Mouse (Mus musculus) intestine, embryonic 14.5 days (tissue): ENCODE data around the gene Cyp2s1. TPM values are rescaled to one million over a fixed set of nuclear protein-coding genes. Genes with fewer than 3 reads are reported as not detected.
"Not testable (repeated sequence)": the region's sequence is repeated elsewhere in the genome, so short reads cannot be mapped to it uniquely, and the experiment has no call there.

Experiments
- ATAC-seq: fragments of 200-750 bp; cut with Nextera tagmentation; replicated peaks from 2 replicates; pipeline ENCODE4 v1.8.0; 2017; ENCODE audit warnings: low read depth, moderate number of reproducible peaks, moderate TSS enrichment, moderate library complexity; ENCODE audit not compliant: low FRiP score, low TSS enrichment
- DNase-seq: peaks from one replicate; pipeline ENCODE4 v3.0.0-alpha.2; 2018; ENCODE audit warnings: low spot score
- H3K27ac ChIP-seq: fragments of 300-500 bp; sonication (generic); 2 replicates; pipeline ENCODE4 v1.5.1; 2014; ENCODE audit warnings: low read depth, mild to moderate bottlenecking, control low read depth
- H3K27me3 ChIP-seq: fragments of 300-500 bp; sonication (generic); replicated peaks from 2 replicates; pipeline ENCODE4 v1.6.1; 2014; ENCODE audit warnings: low read length, control low read depth; ENCODE audit not compliant: control insufficient read depth, insufficient read depth
- H3K36me3 ChIP-seq: fragments of 300-500 bp; sonication (generic); 2 replicates; pipeline ENCODE4 v1.6.1; 2014; ENCODE audit warnings: low read length, control low read depth; ENCODE audit not compliant: control insufficient read depth, insufficient read depth
- H3K4me1 ChIP-seq: fragments of 300-500 bp; sonication (generic); replicated peaks from 2 replicates; pipeline ENCODE4 v1.6.1; 2014; ENCODE audit warnings: low read length, control low read depth, mixed read lengths; ENCODE audit not compliant: control insufficient read depth, insufficient read depth
- H3K4me2 ChIP-seq: fragments of 300-500 bp; sonication (generic); 2 replicates; pipeline ENCODE4 v1.6.1; 2014; ENCODE audit warnings: low read length
- H3K4me3 ChIP-seq: fragments of 300-500 bp; sonication (generic); 2 replicates; pipeline ENCODE4 v1.5.1; 2014; ENCODE audit warnings: low read depth, low read length, control low read depth, mixed read lengths
- H3K9ac ChIP-seq: fragments of 300-500 bp; sonication (generic); 2 replicates; pipeline ENCODE4 v1.6.1; 2014; ENCODE audit warnings: mild to moderate bottlenecking, low read length
- H3K9me3 ChIP-seq: fragments of 300-500 bp; sonication (generic); 2 replicates; pipeline ENCODE4 v1.6.1; 2016; ENCODE audit warnings: low read length, control low read depth; ENCODE audit not compliant: control insufficient read depth
- WGBS: fragments of 180-500 bp; shearing (Covaris S2); extraction: QIAGEN DNeasy Blood & Tissue Kit; methylation state at CpG from one replicate; pipeline ENCODE4 v1.1.7; 2014; 5-methylcytosine and 5-hydroxymethylcytosine counted together
- polyA plus RNA-seq: library from polyadenylated mRNA; unstranded; fragments of >200 nt; fragmentation: Nextera tagmentation; extraction: Ambion mirVana; gene quantifications from 2 replicates; pipeline ENCODE4 v1.2.1, GENCODE M21; 2014

The Cyp2s1 gene
- polyA plus RNA-seq, 1 experiment from 2014 or later = 34.6 TPM

- Histone ChIP-seq H3K27ac (peak overlapping the region; percentile 84), H3K27me3 (no peaks in the 10 kb centered on the region), H3K9me3 (no peaks in the 10 kb centered on the region), H3K4me1 (peaks cover 14% of the 10 kb centered on the region), H3K4me3 (peak overlapping the region; percentile 8), H3K36me3 (no peaks in the 10 kb centered on the region), H3K9ac (peak overlapping the region; percentile 34), H3K4me2 (peak overlapping the region; percentile 40)
- ATAC-seq = peak; percentile 60
- DNase-seq = peak; percentile 83
- 26% methylated on average over 24 of the region's 24 CpGs for WGBS
Observed at GRCm38 (mm10) chr7:25802241-25803125, 14.2 kb downstream of the Cyp2s1 start.

DNA sequence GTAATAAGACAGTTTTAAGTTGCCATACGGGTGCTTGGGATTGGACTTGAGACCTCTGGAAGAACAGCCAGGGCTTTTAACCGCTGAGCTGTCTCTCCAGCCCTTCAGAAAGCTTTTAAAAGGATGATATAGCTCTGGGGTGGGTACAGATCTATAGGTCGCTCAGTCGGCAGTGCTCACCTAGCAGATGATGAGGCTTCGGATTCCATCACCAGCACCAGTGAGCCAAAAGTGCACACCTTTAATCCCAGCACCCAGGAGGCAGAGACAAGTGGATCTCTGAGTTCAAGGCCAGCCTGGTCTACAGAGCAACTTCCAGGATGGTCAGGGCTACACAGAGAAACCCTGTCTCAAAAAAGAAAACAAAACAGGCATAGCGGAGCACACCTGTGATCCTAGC, 15.7 kb downstream of the Cyp2s1 start:
- H3K4me3 ChIP-seq = no peak overlapping the region
- no peak overlapping the region for H3K4me2 ChIP-seq
- 91% methylated on average over 6 of the region's 6 CpGs for WGBS
- no peaks in the 10 kb centered on the region for H3K27me3 ChIP-seq
- H3K9ac ChIP-seq = no peak overlapping the region
- DNase-seq (no peak), ATAC-seq (no peak)
- H3K36me3 ChIP-seq = no peaks in the 10 kb centered on the region
- H3K27ac ChIP-seq = no peak overlapping the region
- H3K9me3 ChIP-seq = no peaks in the 10 kb centered on the region
- peaks cover 14% of the 10 kb centered on the region for H3K4me1 ChIP-seq

GRCm38 (mm10) chr7:25799369-25799768, 17.3 kb downstream of the Cyp2s1 start:
- no peak overlapping the region for H3K27ac ChIP-seq
- H3K9me3 ChIP-seq = no peaks in the 10 kb centered on the region
- no peaks in the 10 kb centered on the region for H3K27me3 ChIP-seq
- ATAC-seq (peak; percentile 70; the same call in 1 of the 2 replicates), DNase-seq (no peak)
- H3K4me1 ChIP-seq = peaks cover 14% of the 10 kb centered on the region
- H3K9ac ChIP-seq = no peak overlapping the region
- H3K4me2 ChIP-seq = no peak overlapping the region
- H3K36me3 ChIP-seq = no peaks in the 10 kb centered on the region
- 72% methylated on average over 1 of the region's 1 CpGs for WGBS
- no peak overlapping the region for H3K4me3 ChIP-seq

- Histone ChIP-seq H3K4me1 (peaks cover 14% of the 10 kb centered on the region), H3K9me3 (no peaks in the 10 kb centered on the region), H3K36me3 (no peaks in the 10 kb centered on the region), H3K27ac (no peak overlapping the region), H3K4me2 (no peak overlapping the region), H3K27me3 (no peaks in the 10 kb centered on the region), H3K9ac (no peak overlapping the region), H3K4me3 (no peak overlapping the region)
- 79% methylated on average over 2 of the region's 2 CpGs for WGBS
- ATAC-seq (no peak), DNase-seq (no peak)
Observed at GRCm38 (mm10) chr7:25798540-25798939, 18.2 kb downstream of the Cyp2s1 start.

DNA sequence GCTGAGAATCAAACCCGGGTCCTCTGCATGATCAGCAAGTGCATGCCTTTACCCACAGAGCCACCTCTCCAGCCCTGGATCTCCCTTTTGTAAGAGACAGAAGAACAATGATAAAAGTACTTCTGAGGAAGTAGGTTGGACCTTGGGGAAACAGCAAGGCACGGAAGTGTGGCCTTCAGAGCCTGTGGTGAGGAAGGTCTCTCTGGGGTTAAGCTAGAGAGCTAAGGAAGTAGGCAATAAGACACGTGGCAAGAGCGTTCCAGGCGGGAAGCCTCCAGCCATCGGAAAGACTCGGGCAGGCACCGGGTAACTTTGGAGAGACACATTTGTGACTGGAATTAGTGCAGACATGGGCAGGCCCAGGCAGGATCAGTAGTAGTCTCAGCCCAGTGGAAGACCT, 21.9 kb downstream of the Cyp2s1 start:
- H3K27me3 ChIP-seq = no peaks in the 10 kb centered on the region
- 87% methylated on average over 8 of the region's 8 CpGs for WGBS
- ATAC-seq (no peak), DNase-seq (no peak)
- H3K27ac ChIP-seq = no peak overlapping the region
- H3K4me2 ChIP-seq = no peak overlapping the region
- H3K4me3 ChIP-seq = no peak overlapping the region
- H3K36me3 ChIP-seq = no peaks in the 10 kb centered on the region
- H3K9ac ChIP-seq = no peak overlapping the region
- H3K9me3 ChIP-seq = no peaks in the 10 kb centered on the region
- peaks cover 3% of the 10 kb centered on the region; the same call in 1 of the 2 replicates for H3K4me1 ChIP-seq

GRCm38 (mm10) chr7:25793679-25794078, 23.0 kb downstream of the Cyp2s1 start:
- H3K9ac ChIP-seq = no peak overlapping the region
- no peak for DNase-seq
- WGBS = 50% methylated on average over 3 of the region's 3 CpGs
- H3K4me1 ChIP-seq = peaks cover 10% of the 10 kb centered on the region; the same call in 1 of the 2 replicates
- no peaks in the 10 kb centered on the region for H3K9me3 ChIP-seq
- no peak overlapping the region for H3K4me3 ChIP-seq
- ATAC-seq = no peak
- no peaks in the 10 kb centered on the region for H3K27me3 ChIP-seq
- H3K36me3 ChIP-seq = no peaks in the 10 kb centered on the region
- no peak overlapping the region for H3K27ac ChIP-seq
- H3K4me2 ChIP-seq = no peak overlapping the region

DNA sequence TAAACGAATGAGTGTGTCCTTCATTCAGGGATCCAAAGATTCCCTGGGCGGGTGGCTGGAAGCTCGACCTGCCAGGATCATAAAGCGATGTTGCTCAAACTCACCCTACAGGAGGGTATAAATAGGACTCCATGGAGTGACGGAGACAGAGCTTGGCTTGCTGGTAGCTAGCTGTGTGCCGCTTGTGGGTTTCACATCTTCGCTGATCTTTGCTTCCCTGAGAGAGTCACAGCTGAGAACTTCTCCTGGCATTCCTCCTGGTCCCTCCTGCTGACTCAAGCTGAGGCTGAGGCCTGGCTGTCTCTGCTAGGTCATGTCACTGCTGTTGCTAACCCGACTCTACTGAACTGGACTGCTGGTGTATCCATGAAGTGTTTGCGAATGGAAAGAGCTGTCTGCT, 23.7 kb downstream of the Cyp2s1 start:
- not testable (repeated sequence) for H3K4me3 ChIP-seq, DNase-seq, H3K4me2 ChIP-seq, H3K36me3 ChIP-seq, H3K4me1 ChIP-seq, H3K9ac ChIP-seq, H3K27ac ChIP-seq, H3K27me3 ChIP-seq, H3K9me3 ChIP-seq, ATAC-seq
- 66% methylated on average over 9 of the region's 9 CpGs for WGBS

DNA sequence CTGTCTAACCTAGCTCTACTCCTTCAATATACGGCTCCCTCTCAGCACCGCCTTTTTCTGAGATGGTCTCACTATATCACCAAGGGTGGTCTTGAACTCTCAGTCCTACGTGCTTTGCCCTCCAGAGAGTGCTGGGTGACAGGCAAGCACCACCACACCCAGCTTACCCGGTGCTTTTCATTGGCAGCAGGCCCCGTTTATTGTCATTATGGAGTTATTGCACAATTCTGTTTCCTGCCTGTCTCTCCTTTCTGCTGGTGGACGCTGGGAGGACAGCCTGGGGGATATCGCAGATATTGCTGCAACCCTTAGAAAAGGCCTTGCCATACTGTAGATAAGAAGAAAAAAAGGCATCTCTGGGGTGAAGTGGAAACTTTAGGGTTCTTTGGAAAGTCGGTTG, 26.1 kb downstream of the Cyp2s1 start:
- Histone ChIP-seq H3K4me3 (no peak overlapping the region), H3K36me3 (0 out of 2 replicates have a peak, but pooled peaks cover 3% of the 10 kb centered on the region), H3K27ac (no peak overlapping the region), H3K9me3 (no peaks in the 10 kb centered on the region), H3K27me3 (no peaks in the 10 kb centered on the region), H3K4me2 (no peak overlapping the region), H3K9ac (no peak overlapping the region), H3K4me1 (peaks cover 19% of the 10 kb centered on the region)
- DNase-seq (no peak), ATAC-seq (no peak)
- 59% methylated on average over 8 of the region's 8 CpGs for WGBS

DNA sequence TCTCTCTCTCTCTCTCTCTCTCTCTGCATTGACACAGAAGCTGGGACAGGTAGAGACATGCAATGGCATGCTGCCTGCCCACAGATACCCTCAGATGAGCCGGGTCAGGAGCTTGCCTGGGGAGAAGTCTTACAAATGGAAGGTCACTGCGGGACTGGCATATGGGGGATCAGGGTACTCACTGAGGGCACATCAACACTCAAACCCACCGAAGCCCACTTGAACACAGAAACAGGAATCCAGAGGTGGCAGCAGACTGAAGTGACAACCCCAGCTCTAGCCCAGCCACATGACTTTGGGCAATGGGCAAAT, 27.6 kb downstream of the Cyp2s1 start:
- Histone ChIP-seq H3K9ac (peak overlapping the region; percentile 55), H3K36me3 (peaks cover 8% of the 10 kb centered on the region; the same call in 1 of the 2 replicates), H3K4me2 (peak overlapping the region; percentile 64), H3K27ac (peak overlapping the region; percentile 76; the same call in 1 of the 2 replicates), H3K4me3 (peak overlapping the region; percentile 65), H3K4me1 (peaks cover 19% of the 10 kb centered on the region), H3K27me3 (no peaks in the 10 kb centered on the region), H3K9me3 (no peaks in the 10 kb centered on the region)
- ATAC-seq (no peak), DNase-seq (peak; percentile 65)
- WGBS = 28% methylated on average over 3 of the region's 3 CpGs
